Mouse (Mus musculus) MEL (cell line): ENCODE results near the gene Slc35c1. TPM values are rescaled to one million over a fixed set of nuclear protein-coding genes. Genes with fewer than 3 reads are reported as not detected.

Experiments used
- DNase-seq: peaks from one replicate; pipeline ENCODE4 v3.0.0; 2011; ENCODE audit warnings: low read depth, low spot score
- H3K27ac ChIP-seq: 2 replicates; pipeline ENCODE4 v1.5.1; 2012; ENCODE audit warnings: low read depth, mild to moderate bottlenecking, control low read depth, low read length, moderate library complexity; ENCODE audit not compliant: control insufficient read depth
- H3K27me3 ChIP-seq, 2 experiments: fragments of 150-350 bp in 1 of 2; sonication (generic) in 1 of 2; 2 replicates each; pipeline ENCODE4 v1.6.1; 2012; ENCODE audit warnings: low read length in 2 of 2, mild to moderate bottlenecking in 2 of 2, improper control_type of control experiment in 1 of 2, moderate library complexity in 1 of 2; ENCODE audit not compliant: insufficient read depth in 2 of 2, control insufficient read depth in 1 of 2
- H3K36me3 ChIP-seq, 2 experiments: 2 replicates each; pipeline ENCODE4 v1.6.1; 2012 to 2014; ENCODE audit warnings: low read length in 2 of 2, improper control_type of control experiment in 1 of 2, inconsistent platforms in 1 of 2, mild to moderate bottlenecking in 1 of 2; ENCODE audit not compliant: insufficient read depth in 2 of 2, control insufficient read depth in 1 of 2
- H3K4me1 ChIP-seq, 2 experiments: fragments of 150-350 bp in 1 of 2; sonication (generic) in 1 of 2; 2 replicates each; pipeline ENCODE4 v1.6.1; 2012; ENCODE audit warnings: low read length in 2 of 2, improper control_type of control experiment in 1 of 2, mild to moderate bottlenecking in 1 of 2; ENCODE audit not compliant: insufficient read depth in 2 of 2, control insufficient read depth in 1 of 2
- H3K4me3 ChIP-seq, 2 experiments: fragments of 150-350 bp in 1 of 2; sonication (generic) in 1 of 2; 2 replicates each; pipeline ENCODE4 v1.5.1; 2012; ENCODE audit warnings: low read depth in 2 of 2, low read length in 2 of 2, mild to moderate bottlenecking in 2 of 2, moderate library complexity in 2 of 2, control low read depth in 1 of 2, improper control_type of control experiment in 1 of 2; ENCODE audit not compliant: control insufficient read depth in 1 of 2, insufficient read depth in 1 of 2
- H3K79me2 ChIP-seq: 2 replicates; pipeline ENCODE4 v1.6.1; 2012; ENCODE audit warnings: mild to moderate bottlenecking, low read length, moderate library complexity; ENCODE audit not compliant: control insufficient read depth, poor library complexity, insufficient read depth
- H3K9ac ChIP-seq: 2 replicates; pipeline ENCODE4 v1.6.1; 2012; ENCODE audit warnings: low read depth, mild to moderate bottlenecking, control low read depth, low read length, moderate library complexity; ENCODE audit not compliant: control insufficient read depth, poor library complexity, severe bottlenecking
- H3K9me3 ChIP-seq: fragments of 150-350 bp; sonication (generic); replicated peaks from 2 replicates; pipeline ENCODE4 v1.6.1; 2012; ENCODE audit warnings: mild to moderate bottlenecking, low read length, improper control_type of control experiment, moderate library complexity; ENCODE audit not compliant: insufficient read depth
- CHD1 ChIP-seq: IDR thresholded peaks from 2 replicates; pipeline ENCODE4 v1.6.1; 2012; ENCODE audit warnings: low read depth, mild to moderate bottlenecking, inconsistent platforms, low read length, improper control_type of control experiment
- CTCF ChIP-seq, 3 experiments: IDR thresholded peaks in 2 of 3; conservative IDR thresholded peaks in 1 of 3; 2 replicates each; pipeline ENCODE4 v1.5.1; 2011 to 2012; ENCODE audit warnings: low read length in 3 of 3, low read depth in 2 of 3, mild to moderate bottlenecking in 2 of 3, improper control_type of control experiment in 1 of 3, inconsistent platforms in 1 of 3, mixed read lengths in 1 of 3, moderate library complexity in 1 of 3; ENCODE audit not compliant: control insufficient read depth in 1 of 3, insufficient read depth in 1 of 3, poor library complexity in 1 of 3, severe bottlenecking in 1 of 3
- ETS1 ChIP-seq: IDR thresholded peaks from 2 replicates; pipeline ENCODE4 v1.6.1; 2012; ENCODE audit warnings: low read depth, mild to moderate bottlenecking, inconsistent platforms, low read length, improper control_type of control experiment, moderate library complexity
- GABPA ChIP-seq: IDR thresholded peaks from 2 replicates; pipeline ENCODE4 v1.6.1; 2012; ENCODE audit warnings: low read depth, mild to moderate bottlenecking, inconsistent platforms, low read length, improper control_type of control experiment, moderate library complexity
- GATA1 ChIP-seq: IDR thresholded peaks from 2 replicates; pipeline ENCODE4 v1.6.1; 2011; ENCODE audit warnings: low read depth, low read length, improper control_type of control experiment
- JUND ChIP-seq: IDR thresholded peaks from 2 replicates; pipeline ENCODE4 v1.6.1; 2011; ENCODE audit warnings: low read depth, mild to moderate bottlenecking, improper control_type of control experiment, low read length
- KAT2A ChIP-seq: conservative IDR thresholded peaks from 2 replicates; pipeline ENCODE4 v1.6.1; 2012; ENCODE audit warnings: low read depth, low read length, improper control_type of control experiment, inconsistent platforms
- MAFK ChIP-seq: IDR thresholded peaks from 2 replicates; pipeline ENCODE4 v1.6.1; 2011; ENCODE audit warnings: low read depth, mild to moderate bottlenecking, low read length, improper control_type of control experiment, borderline replicate concordance
- MAZ ChIP-seq: IDR thresholded peaks from 2 replicates; pipeline ENCODE4 v1.6.1; 2012; ENCODE audit warnings: low read depth, mild to moderate bottlenecking, inconsistent platforms, low read length, improper control_type of control experiment
- MEF2A ChIP-seq: IDR thresholded peaks from 2 replicates; pipeline ENCODE4 v1.6.1; 2014; ENCODE audit warnings: low read depth, mild to moderate bottlenecking, inconsistent platforms, low read length, improper control_type of control experiment; ENCODE audit not compliant: poor library complexity, insufficient replicate concordance, severe bottlenecking; ENCODE audit errors: extremely low read depth
- MXI1 ChIP-seq: IDR thresholded peaks from 2 replicates; pipeline ENCODE4 v1.6.1; 2011; ENCODE audit warnings: mild to moderate bottlenecking, low read depth, low read length, improper control_type of control experiment
- MYC ChIP-seq: IDR thresholded peaks from 2 replicates; pipeline ENCODE4 v1.6.1; 2011; ENCODE audit warnings: low read depth, mild to moderate bottlenecking, low read length, improper control_type of control experiment, moderate library complexity
- NRF1 ChIP-seq: IDR thresholded peaks from 2 replicates; pipeline ENCODE4 v1.6.1; 2014; ENCODE audit warnings: low read depth, mild to moderate bottlenecking, inconsistent platforms, low read length, improper control_type of control experiment, moderate library complexity; ENCODE audit not compliant: poor library complexity, insufficient read depth, severe bottlenecking
- POLR2A ChIP-seq, 2 experiments: IDR thresholded peaks; 2 replicates each; pipeline ENCODE4 v1.6.1; 2011 to 2012; ENCODE audit warnings: low read length in 2 of 2, mild to moderate bottlenecking in 2 of 2, control low read depth in 1 of 2, improper control_type of control experiment in 1 of 2, low read depth in 1 of 2, moderate library complexity in 1 of 2; ENCODE audit not compliant: control insufficient read depth in 1 of 2, insufficient read depth in 1 of 2, poor library complexity in 1 of 2
- POLR2AphosphoS2 ChIP-seq: IDR thresholded peaks from 2 replicates; pipeline ENCODE4 v1.6.1; 2011; ENCODE audit warnings: low read length, improper control_type of control experiment
- RAD21 ChIP-seq: IDR thresholded peaks from 2 replicates; pipeline ENCODE4 v1.6.1; 2011; ENCODE audit warnings: mild to moderate bottlenecking, low read depth, low read length, improper control_type of control experiment
- RCOR1 ChIP-seq: IDR thresholded peaks from 2 replicates; pipeline ENCODE4 v1.6.1; 2012; ENCODE audit warnings: low read depth, mild to moderate bottlenecking, inconsistent platforms, low read length, improper control_type of control experiment
- SIN3A ChIP-seq: IDR thresholded peaks from 2 replicates; pipeline ENCODE4 v1.6.1; 2012; ENCODE audit warnings: low read length, improper control_type of control experiment, inconsistent platforms
- SMC3 ChIP-seq: IDR thresholded peaks from 2 replicates; pipeline ENCODE4 v1.6.1; 2011; ENCODE audit warnings: low read depth, low read length, improper control_type of control experiment
- TAL1 ChIP-seq: IDR thresholded peaks from 2 replicates; pipeline ENCODE4 v1.6.1; 2012; ENCODE audit warnings: mild to moderate bottlenecking, inconsistent platforms, low read length, moderate library complexity, mixed read lengths
- TCF12 ChIP-seq: IDR thresholded peaks from 2 replicates; pipeline ENCODE4 v1.6.1; 2014; ENCODE audit warnings: low read depth, mild to moderate bottlenecking, inconsistent platforms, low read length, improper control_type of control experiment, moderate library complexity
- UBTF ChIP-seq: IDR thresholded peaks from 2 replicates; pipeline ENCODE4 v1.6.1; 2012; ENCODE audit warnings: low read depth, mild to moderate bottlenecking, inconsistent platforms, low read length, improper control_type of control experiment, moderate library complexity, borderline replicate concordance; ENCODE audit not compliant: insufficient read depth
- USF1 ChIP-seq: IDR thresholded peaks from 2 replicates; pipeline ENCODE4 v1.6.1; 2014; ENCODE audit warnings: low read depth, mild to moderate bottlenecking, inconsistent platforms, low read length, improper control_type of control experiment, moderate library complexity
- ZKSCAN1 ChIP-seq: IDR thresholded peaks from 2 replicates; pipeline ENCODE4 v1.6.1; 2012; ENCODE audit warnings: low read depth, mild to moderate bottlenecking, inconsistent platforms, low read length, improper control_type of control experiment, moderate library complexity
- ZMIZ1 ChIP-seq: IDR thresholded peaks from 2 replicates; pipeline ENCODE4 v1.6.1; 2012; ENCODE audit warnings: low read depth, mild to moderate bottlenecking, inconsistent platforms, low read length, improper control_type of control experiment, moderate library complexity
- ZNF384 ChIP-seq: IDR thresholded peaks from 2 replicates; pipeline ENCODE4 v1.6.1; 2012; ENCODE audit warnings: low read depth, mild to moderate bottlenecking, inconsistent platforms, low read length, improper control_type of control experiment
- polyA plus RNA-seq, 2 experiments: library from polyadenylated mRNA; stranded (reverse) in 1 of 2; unstranded in 1 of 2; fragments of >175 nt in 1 of 2; fragments of >200 nt in 1 of 2; gene quantifications; 2 replicates each; pipeline versions ENCODE4 v1.2.1 to v1.2.4; 2012; ENCODE audit warnings: low replicate concordance in 2 of 2, low read depth in 1 of 2; ENCODE audit not compliant: insufficient read length in 2 of 2, insufficient read depth in 1 of 2, missing spikeins in 1 of 2
- total RNA-seq: library from RNA; depleted of rRNA; stranded (reverse); fragments of 300-350 nt; gene quantifications from 2 replicates; pipeline ENCODE4 v1.2.3, GENCODE M21; 2012

Slc35c1 gene
- total and polyA plus RNA-seq, 3 experiments, result 16.8 to 64.5 TPM; not detected in 1

DNA sequence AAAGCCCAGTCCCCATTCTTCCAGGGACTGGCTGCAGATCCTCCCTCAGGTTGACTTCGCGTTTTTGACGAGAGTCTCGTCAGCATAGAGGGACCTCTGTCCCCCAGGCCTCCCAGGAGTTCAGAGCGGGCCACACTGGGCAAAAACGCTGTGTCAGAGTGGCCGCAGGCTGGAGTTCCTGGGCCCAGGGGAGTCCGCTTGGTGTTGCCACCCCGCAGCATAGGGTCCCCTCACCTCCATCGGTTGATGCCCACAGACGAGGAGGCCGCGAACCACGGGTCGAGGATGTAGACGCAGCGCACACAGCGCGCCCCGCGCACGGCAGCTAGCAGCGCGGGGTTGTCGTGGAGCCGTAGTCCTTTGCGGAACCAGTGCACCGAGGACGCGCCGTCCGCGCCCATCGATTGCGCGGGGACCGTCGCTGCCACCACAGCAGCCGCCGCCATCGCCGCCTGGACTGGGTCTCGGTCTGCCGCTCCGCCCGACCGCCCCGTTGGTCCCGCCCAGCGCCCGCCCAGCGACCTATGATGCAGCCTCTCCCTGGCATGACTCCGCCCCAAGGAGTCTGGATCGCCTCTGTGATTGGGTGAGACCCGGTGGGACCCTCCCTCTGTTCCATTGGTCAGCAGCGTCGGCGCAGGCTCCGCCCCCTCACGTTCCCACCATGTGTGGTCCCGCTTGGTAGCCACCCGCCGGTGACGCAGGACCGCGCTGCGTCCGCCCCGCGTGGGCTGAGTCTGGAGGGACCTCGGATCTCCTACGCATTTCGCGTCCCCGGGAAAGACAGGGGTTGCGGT, 26.6 kb downstream of the Slc35c1 start, which contains the start of gene Cry2 (continued):
- no peak for TF ChIP-seq TAL1

DNA sequence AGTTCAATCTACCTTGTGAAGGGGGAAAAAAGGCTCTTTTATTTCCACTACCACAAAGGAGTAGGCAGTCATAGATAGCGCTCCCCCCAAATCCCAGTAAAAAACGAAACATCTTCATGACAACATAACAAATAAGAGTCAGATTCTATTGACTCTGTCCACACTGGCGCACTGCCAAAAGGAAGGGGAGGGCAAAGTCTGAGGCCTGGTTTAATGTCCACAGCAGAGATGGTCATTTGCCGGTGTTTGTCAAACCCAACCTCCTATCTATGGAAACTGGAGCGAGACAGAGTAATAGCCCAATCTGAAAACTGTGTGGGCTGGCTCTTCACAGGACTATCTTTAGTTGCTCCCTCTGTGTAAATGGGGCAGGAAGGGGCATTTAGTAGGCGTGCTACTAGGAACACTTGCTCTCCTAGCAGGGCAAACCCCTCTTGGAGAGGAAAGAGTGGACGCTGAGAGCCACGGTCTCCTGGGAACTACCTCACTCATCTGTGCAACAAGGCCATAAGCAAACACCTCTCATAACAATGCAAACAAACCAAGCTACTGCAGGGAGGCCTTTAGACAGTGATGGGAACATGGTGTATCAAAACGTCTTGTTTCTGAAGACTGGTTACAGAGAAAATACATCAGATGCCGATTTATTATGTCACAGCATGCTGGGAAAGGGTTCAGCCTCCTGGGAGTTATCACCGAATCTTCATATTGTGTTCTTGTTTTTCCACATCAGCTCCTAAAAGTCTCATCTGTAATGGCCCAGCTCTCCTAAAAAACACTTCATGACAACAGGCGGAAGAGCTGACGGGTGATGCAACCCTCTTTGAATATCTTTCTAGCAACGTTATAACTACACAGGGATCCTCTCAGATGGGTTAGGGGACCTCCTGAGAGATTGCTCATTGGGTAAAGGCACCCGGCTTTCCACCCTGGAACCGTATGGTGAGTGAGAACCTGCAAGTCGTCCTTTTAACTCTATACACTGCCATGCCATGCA, 27.7 kb downstream of the Slc35c1 start:
- peaks cover 0 to 17% of the 10 kb centered on the region in 2 experiments; a peak in 3 of 4 replicates for H3K36me3 ChIP-seq
- no peaks in the 10 kb centered on the region for H3K27me3 ChIP-seq
- H3K4me3 ChIP-seq, result peak overlapping the region; percentile 70 to 92
- peaks cover 9 to 28% of the 10 kb centered on the region in 2 experiments for H3K4me1 ChIP-seq
- peak overlapping the region; percentile 76 for H3K9ac ChIP-seq
- H3K9me3 ChIP-seq, result no peaks in the 10 kb centered on the region
- H3K79me2 ChIP-seq, result peaks cover 60% of the 10 kb centered on the region
- peak; percentile 61 for DNase-seq
- peak overlapping the region; percentile 59 for H3K27ac ChIP-seq
- no peak for TF ChIP-seq POLR2AphosphoS2
- no peak for TF ChIP-seq RCOR1
- 0 out of 2 replicates have a peak, but pooled peaks have one; percentile 1 for TF ChIP-seq ETS1
- TF ChIP-seq SIN3A, result peak; percentile 45
- no peak for TF ChIP-seq MEF2A
- no peak for TF ChIP-seq UBTF
- no peak for TF ChIP-seq GATA1
- no peak for TF ChIP-seq ZNF384
- no peak for TF ChIP-seq RAD21
- no peak for TF ChIP-seq GABPA
- no peak for TF ChIP-seq KAT2A
- TF ChIP-seq CHD1, result 0 out of 2 replicates have a peak, but pooled peaks have one; percentile 55
- no peak for TF ChIP-seq ZKSCAN1
- no peak for TF ChIP-seq NRF1
- TF ChIP-seq CTCF (IDR thresholded peaks at IDR 0.05 in 2 of 3, conservative IDR thresholded peaks at IDR 0.05 in 1 of 3; ENCODE audit: control insufficient read depth in 1 of 3, insufficient read depth in 1 of 3, low read depth in 2 of 3, low read length in 3 of 3, poor library complexity in 1 of 3, severe bottlenecking in 1 of 3), result no peak
- TF ChIP-seq POLR2A (IDR thresholded peaks at IDR 0.05; ENCODE audit: control insufficient read depth in 1 of 2, insufficient read depth in 1 of 2, low read depth in 1 of 2, low read length in 2 of 2, poor library complexity in 1 of 2), result no peak
- TF ChIP-seq MAFK, result no peak
- no peak for TF ChIP-seq MYC
- no peak for TF ChIP-seq JUND
- TF ChIP-seq MAZ, result no peak
- no peak for TF ChIP-seq SMC3
- no peak for TF ChIP-seq TCF12
- no peak for TF ChIP-seq ZMIZ1
- no peak; the same call in 1 of the 2 replicates for TF ChIP-seq MXI1
- TF ChIP-seq USF1, result no peak
